Mouse (Mus musculus) C2C12 (cell line): ENCODE measurements around the gene Olfr323. TPM values are rescaled to one million over a fixed set of nuclear protein-coding genes. Genes with fewer than 3 reads are reported as not detected.

Experiments
- H3K27me3 ChIP-seq: one replicate; pipeline ENCODE4 v1.6.1; 2011; ENCODE audit not compliant: control insufficient read depth, insufficient read depth, insufficient read length
- H3K36me3 ChIP-seq: one replicate; pipeline ENCODE4 v1.6.1; 2011; ENCODE audit not compliant: control insufficient read depth, insufficient read depth
- H3K4me3 ChIP-seq: one replicate; pipeline ENCODE4 v1.5.1; 2011; ENCODE audit warnings: mild to moderate bottlenecking, control low read depth; ENCODE audit not compliant: poor library complexity, insufficient read depth, severe bottlenecking
- H3K79me2 ChIP-seq: one replicate; pipeline ENCODE4 v1.6.1; 2011; ENCODE audit not compliant: control insufficient read depth, insufficient read depth
- H3K79me3 ChIP-seq: one replicate; pipeline ENCODE4 v1.6.1; 2011; ENCODE audit warnings: low read depth, control low read depth
- H3ac ChIP-seq: one replicate; pipeline ENCODE3; 2011; ENCODE audit warnings: low read depth; ENCODE audit not compliant: control insufficient read depth, insufficient read length
- CEBPB ChIP-seq: IDR thresholded peaks from one replicate; pipeline ENCODE4 v1.6.1; 2011; ENCODE audit warnings: low read depth, mild to moderate bottlenecking, control low read depth, moderate library complexity
- CTCF ChIP-seq: IDR thresholded peaks from one replicate; pipeline ENCODE4 v1.5.1; 2011; ENCODE audit not compliant: control insufficient read depth, insufficient read depth, insufficient read length
- FOSL1 ChIP-seq: IDR thresholded peaks from one replicate; pipeline ENCODE4 v1.8.0; 2011; ENCODE audit warnings: mild to moderate bottlenecking, low read length; ENCODE audit not compliant: poor library complexity, insufficient read depth, severe bottlenecking
- MAX ChIP-seq: IDR thresholded peaks from one replicate; pipeline ENCODE4 v1.6.1; 2011; ENCODE audit warnings: mild to moderate bottlenecking, control low read depth
- MYOD1 ChIP-seq: IDR thresholded peaks from one replicate; pipeline ENCODE4 v1.6.1; 2011; ENCODE audit warnings: low read depth; ENCODE audit not compliant: control insufficient read depth, insufficient read length
- MYOG ChIP-seq: IDR thresholded peaks from one replicate; pipeline ENCODE4 v1.6.1; 2011; ENCODE audit not compliant: control insufficient read depth, insufficient read length; ENCODE audit errors: extremely low read depth
- USF1 ChIP-seq: IDR thresholded peaks from one replicate; pipeline ENCODE4 v1.6.1; 2011; ENCODE audit warnings: low read depth, mild to moderate bottlenecking, control low read depth, moderate library complexity
- long read RNA-seq, 2 experiments: library from polyadenylated mRNA; unstranded; transcript quantifications; one replicate each; pipeline ENCODE4 v2.0.0; 2019 to 2020
- polyA plus RNA-seq: library from polyadenylated mRNA; unstranded; fragments of >200 nt; fragmentation: generic; extraction: Trizol; gene quantifications from one replicate; pipeline ENCODE4 v1.2.1, GENCODE M21; 2012; ENCODE audit warnings: missing spikeins

Gene Olfr323
- polyA plus RNA-seq: not detected
- long read RNA-seq, experiment 1: 0 reads
- long read RNA-seq, experiment 2: 0 reads

DNA sequence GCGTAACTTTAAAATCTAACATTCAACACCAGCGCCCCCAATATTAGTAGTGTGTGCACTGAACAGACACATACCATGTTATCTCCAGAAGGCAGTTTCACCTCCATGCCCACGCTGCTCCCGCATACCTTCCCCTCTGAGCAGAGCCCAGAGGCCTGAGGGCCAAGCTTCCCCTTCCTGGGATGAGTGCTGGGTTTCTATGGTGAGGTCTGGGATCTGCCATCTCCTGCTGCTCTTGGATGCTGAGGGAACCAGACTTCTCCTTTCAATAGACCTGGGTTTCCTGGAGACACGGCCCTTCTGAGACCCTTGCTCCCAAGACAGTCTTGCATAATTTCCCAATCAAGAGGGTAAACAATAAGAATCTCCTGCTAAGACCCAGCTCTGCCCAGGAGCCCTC, at the start of gene Olfr323:
Gene Olfr323, minus strand, starts transcription at position 101 of the 400 bp plus-strand sequence.
- no peaks in the 10 kb centered on the region for H3K79me3 ChIP-seq
- no peak within 1 kb of the TSS for H3K4me3 ChIP-seq
- H3K79me2 ChIP-seq: no peaks in the 10 kb centered on the region

DNA sequence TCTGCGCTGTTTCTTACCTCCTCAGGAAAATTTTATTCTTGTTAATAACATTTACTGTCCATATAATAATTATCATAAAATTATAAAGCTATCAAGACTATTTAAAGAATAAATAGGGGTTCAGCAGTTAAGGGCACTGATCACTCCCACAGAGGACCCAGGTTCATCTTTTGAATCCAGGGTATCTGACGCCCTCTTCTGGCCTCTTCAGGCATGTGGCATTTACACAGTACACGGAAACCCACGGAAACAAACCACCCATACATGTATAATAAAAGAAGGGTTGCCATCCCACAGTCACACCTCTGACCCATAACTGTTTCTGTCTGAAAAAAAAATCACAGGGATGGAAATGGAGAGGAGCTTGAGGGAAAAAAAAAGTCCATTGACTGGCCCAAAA, 41.5 kb upstream of the Olfr323 start:
- no peaks in the 10 kb centered on the region for H3K79me2 ChIP-seq
- no peak overlapping the region for H3ac ChIP-seq
- no peaks in the 10 kb centered on the region for H3K27me3 ChIP-seq
- H3K36me3 ChIP-seq: no peaks in the 10 kb centered on the region
- no peak for TF ChIP-seq USF1
- no peak overlapping the region for H3K4me3 ChIP-seq
- H3K79me3 ChIP-seq: no peaks in the 10 kb centered on the region

More for the DNA sequence above, at the start of gene Olfr323:
- Histone ChIP-seq H3K27me3 (no peaks in the 10 kb centered on the region), H3K36me3 (no peaks in the 10 kb centered on the region), H3ac (no peak within 1 kb of the TSS)
- TF ChIP-seq USF1 (no peak), MAX (no peak)

DNA sequence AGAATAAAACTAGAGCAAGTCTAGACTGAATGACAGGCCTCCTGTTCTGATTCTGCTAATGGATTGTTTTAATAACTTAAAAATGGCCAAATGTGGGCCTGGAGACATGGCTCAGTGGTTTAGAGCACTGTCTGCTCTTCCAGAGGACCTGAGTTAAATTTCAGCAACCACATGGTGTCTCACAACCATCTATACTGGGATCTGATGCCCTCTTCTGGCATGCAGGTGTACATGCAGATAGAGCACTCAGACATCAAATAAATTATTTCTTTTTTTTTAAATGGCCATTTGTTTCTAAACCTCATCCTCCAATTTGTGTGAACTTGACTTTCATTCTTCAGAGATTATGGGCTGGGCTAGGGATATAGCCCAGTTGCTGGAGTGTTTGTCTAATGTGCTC, 39.0 kb upstream of the Olfr323 start:
- TF ChIP-seq CTCF: no peak
- TF ChIP-seq MAX: no peak
- TF ChIP-seq CEBPB: no peak
- TF ChIP-seq FOSL1: no peak
- TF ChIP-seq MYOG: no peak
- no peak for TF ChIP-seq USF1
- TF ChIP-seq MYOD1: no peak
- H3K4me3 ChIP-seq: no peak overlapping the region
- no peaks in the 10 kb centered on the region for H3K79me3 ChIP-seq
- no peaks in the 10 kb centered on the region for H3K27me3 ChIP-seq
- H3ac ChIP-seq: no peak overlapping the region
- H3K79me2 ChIP-seq: no peaks in the 10 kb centered on the region
- no peaks in the 10 kb centered on the region for H3K36me3 ChIP-seq

DNA sequence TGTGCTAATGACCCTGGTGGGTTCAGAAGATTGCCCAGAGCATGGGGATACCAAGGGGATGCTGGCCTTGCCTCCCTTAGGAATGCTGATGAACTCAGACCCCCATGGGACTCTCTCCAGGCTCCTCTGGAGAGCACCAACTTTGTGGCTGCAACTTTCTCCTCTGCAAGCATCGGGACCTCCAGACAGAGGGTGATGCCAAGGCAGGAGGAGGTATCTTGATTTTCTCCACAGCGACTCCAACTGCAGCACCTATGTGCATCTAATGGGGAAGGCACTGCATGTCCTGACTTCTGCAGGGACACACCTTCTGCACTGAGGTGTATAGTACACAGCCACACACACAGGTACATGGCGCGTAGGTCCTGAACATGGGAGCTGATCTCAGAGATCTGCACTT, 28.3 kb upstream of the Olfr323 start, which contains the start of gene Olfr322:
Gene Olfr322, plus strand, starts transcription at position 187 of the 400 bp plus-strand sequence.
- Histone ChIP-seq H3ac (no peak within 1 kb of the TSS), H3K27me3 (no peaks in the 10 kb centered on the region), H3K4me3 (no peak within 1 kb of the TSS), H3K79me2 (no peaks in the 10 kb centered on the region), H3K79me3 (no peaks in the 10 kb centered on the region), H3K36me3 (no peaks in the 10 kb centered on the region)
- TF ChIP-seq MYOD1 (no peak), MAX (no peak), CTCF (no peak), MYOG (no peak), FOSL1 (no peak), CEBPB (no peak), USF1 (no peak)

DNA sequence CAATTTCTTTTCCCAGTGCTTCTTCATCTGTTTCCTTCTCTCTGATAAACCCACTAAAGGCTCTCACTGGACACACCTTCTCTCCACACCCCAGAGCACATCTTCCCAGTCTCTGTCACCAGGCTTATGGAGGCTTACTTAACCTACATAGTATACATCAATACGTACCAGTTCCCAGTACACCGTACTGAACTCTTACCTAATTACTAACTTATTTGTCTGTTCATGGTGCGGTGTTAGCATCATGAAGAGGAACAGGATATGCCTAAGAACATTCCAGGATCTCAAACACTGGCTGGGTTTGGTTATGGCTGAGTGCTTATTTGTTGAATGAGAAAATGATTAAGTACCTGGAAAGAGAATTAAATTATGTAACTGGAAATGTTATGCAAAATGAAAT, 24.9 kb upstream of the Olfr323 start:
- H3K27me3 ChIP-seq: no peaks in the 10 kb centered on the region
- no peaks in the 10 kb centered on the region for H3K79me3 ChIP-seq
- TF ChIP-seq MYOD1 (no peak), MYOG (no peak), CTCF (no peak), CEBPB (no peak), USF1 (no peak), FOSL1 (no peak), MAX (no peak)
- no peaks in the 10 kb centered on the region for H3K79me2 ChIP-seq
- H3K4me3 ChIP-seq: no peak overlapping the region
- H3ac ChIP-seq: no peak overlapping the region
- no peaks in the 10 kb centered on the region for H3K36me3 ChIP-seq

DNA sequence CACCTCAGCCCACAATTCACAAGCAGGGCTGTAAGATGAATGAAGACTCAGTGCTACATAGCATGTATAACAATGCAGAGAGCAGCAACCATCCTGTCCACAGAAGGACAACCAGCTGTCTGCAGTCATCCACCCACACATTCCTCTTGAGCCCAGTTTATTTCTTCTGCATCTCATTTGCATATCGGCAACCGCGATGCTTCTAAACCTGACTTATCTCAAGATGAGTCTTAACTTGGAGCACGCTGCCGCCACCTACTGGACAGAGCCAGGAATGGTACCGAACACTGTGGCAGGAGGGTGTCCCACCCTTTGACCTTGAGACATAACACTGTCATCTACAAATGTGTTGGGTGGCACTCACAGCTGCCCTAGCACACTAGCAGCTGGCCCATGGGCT, 13.0 kb upstream of the Olfr323 start:
- H3K36me3 ChIP-seq: no peaks in the 10 kb centered on the region
- TF ChIP-seq MYOG: no peak
- peak; percentile 2 for TF ChIP-seq CTCF
- no peak overlapping the region for H3ac ChIP-seq
- H3K79me2 ChIP-seq: no peaks in the 10 kb centered on the region
- no peak overlapping the region for H3K4me3 ChIP-seq
- H3K27me3 ChIP-seq: peaks cover 20% of the 10 kb centered on the region
- H3K79me3 ChIP-seq: no peaks in the 10 kb centered on the region
